In the genomic region with DNA sequence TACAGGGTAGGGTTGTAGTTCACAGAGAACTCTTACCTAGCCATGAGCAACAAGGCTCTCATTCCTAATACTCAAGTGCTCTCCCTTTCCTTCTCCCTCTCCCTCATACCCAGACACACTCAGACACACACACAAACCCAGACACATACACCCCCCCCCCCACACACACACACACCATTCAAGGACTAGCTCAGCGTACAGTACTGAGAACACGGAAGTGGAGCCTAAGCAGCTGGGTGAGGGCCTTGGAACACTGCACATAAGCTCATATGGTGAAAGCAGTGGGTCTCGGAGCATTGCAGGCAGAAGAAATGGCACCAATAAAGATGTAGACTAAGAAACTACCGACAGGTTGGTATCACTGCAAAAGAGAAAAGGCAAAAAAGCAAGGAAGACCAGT, we compare ENCODE assay signal across 21 mouse cellular contexts.
DNase-seq lines count a peak whose midpoint lies in the region; ATAC-seq and TF ChIP-seq lines count a peak whose summit lies in the region.
"Had no signal": no experiment of that assay in that cellular context is flagged by ENCODE, and none has a peak within 500 bp of the region (broad histone marks: within the 10 kb centered on the region; RNA-seq: fewer than 3 reads in every experiment).

No protein-coding gene starts in this region.

- no peak for TF ChIP-seq CTCF in lung, postnatal 0 days (IDR thresholded peaks at IDR 0.05)
- no peak for TF ChIP-seq CTCF in small intestine, adult 2 months (IDR thresholded peaks at IDR 0.05; ENCODE audit: extremely low read depth, insufficient read length, insufficient replicate concordance, low read depth, low read length)

- no peak for TF ChIP-seq POLR2A in small intestine, adult 2 months (IDR thresholded peaks at IDR 0.05; ENCODE audit: low read depth, low read length)

- WGBS in lung, postnatal 0 days: 81% methylated on average over 4 of the region's 4 CpGs
- WGBS in intestine, embryonic 14.5 days: 79% methylated on average over 4 of the region's 4 CpGs
- 29% methylated on average over 4 of the region's 4 CpGs for WGBS in small intestine, adult 2 months
- WGBS in kidney, embryonic 16.5 days: 88% methylated on average over 4 of the region's 4 CpGs

- peak; percentile 79 for DNase-seq in heart, adult 11 months
- DNase-seq in heart, postnatal 4 days: no peak
- no peak for DNase-seq in lung, postnatal 0 days (ENCODE audit: low spot score)
- no peak for DNase-seq in lung, postnatal 36 days
- no peak for DNase-seq in intestine, embryonic 14.5 days (ENCODE audit: low spot score)
- DNase-seq in urinary bladder, adult 2 months (ENCODE audit: low spot score): no peak
- DNase-seq: adrenal gland, postnatal 14 days; cerebellum, postnatal 10 days; gastrocnemius, adult 2 months; heart, adult 18-20 months; heart, postnatal 36 days; kidney, adult 9 months; right cerebral cortex, adult 18-20 months; thymus, postnatal 14 days had no signal

- TF ChIP-seq EP300 in lung, postnatal 0 days (IDR thresholded peaks at IDR 0.05): no peak

- H3K9me3 ChIP-seq in lung, postnatal 0 days (ENCODE audit: low read length): no peaks in the 10 kb centered on the region
- no peaks in the 10 kb centered on the region for H3K9me3 ChIP-seq in intestine, embryonic 14.5 days (ENCODE audit: control insufficient read depth, low read length)
- H3K9me3 ChIP-seq in kidney, embryonic 16.5 days (ENCODE audit: low read length): peaks cover 6% of the 10 kb centered on the region; the same call in 1 of the 2 replicates
- H3K9me3 ChIP-seq: embryonic facial prominence, embryonic 15.5 days; limb, embryonic 15.5 days; liver, embryonic 15.5 days had no signal

- no peak overlapping the region for H3K4me3 ChIP-seq in lung, postnatal 0 days (ENCODE audit: low read depth, low read length)
- H3K4me3 ChIP-seq in intestine, embryonic 14.5 days (ENCODE audit: low read depth, low read length): no peak overlapping the region
- no peak overlapping the region for H3K4me3 ChIP-seq in small intestine, adult 2 months (ENCODE audit: low read depth, low read length)
- no peak overlapping the region for H3K4me3 ChIP-seq in kidney, embryonic 16.5 days (ENCODE audit: low read length)
- H3K4me3 ChIP-seq: embryonic facial prominence, embryonic 15.5 days; gastrocnemius, adult 2 months; limb, embryonic 15.5 days; liver, embryonic 15.5 days had no signal

- no peak overlapping the region for H3K4me2 ChIP-seq in lung, postnatal 0 days (replicated peaks; ENCODE audit: low read depth, low read length)
- no peak overlapping the region for H3K4me2 ChIP-seq in intestine, embryonic 14.5 days (ENCODE audit: low read length)
- H3K4me2 ChIP-seq in kidney, embryonic 16.5 days (replicated peaks; ENCODE audit: low read depth, low read length): no peak overlapping the region
- H3K4me2 ChIP-seq: embryonic facial prominence, embryonic 15.5 days; limb, embryonic 15.5 days; liver, embryonic 15.5 days had no signal

- ATAC-seq in lung, postnatal 0 days: peak; percentile 65
- ATAC-seq in intestine, embryonic 14.5 days (replicated peaks; ENCODE audit: low FRiP score, low TSS enrichment, low read depth): no peak
- no peak for ATAC-seq in kidney, embryonic 16.5 days (ENCODE audit: low FRiP score, low TSS enrichment)
- ATAC-seq: activated CD4-positive, CD25-positive, alpha-beta regulatory T cell, adult 4 months; hindbrain, postnatal 0 days had no signal

- no peaks in the 10 kb centered on the region for H3K27me3 ChIP-seq in lung, postnatal 0 days (replicated peaks; ENCODE audit: insufficient read depth, low read length)
- no peaks in the 10 kb centered on the region for H3K27me3 ChIP-seq in intestine, embryonic 14.5 days (replicated peaks; ENCODE audit: control insufficient read depth, insufficient read depth, low read length)
- no peaks in the 10 kb centered on the region for H3K27me3 ChIP-seq in small intestine, adult 2 months (ENCODE audit: control insufficient read depth, insufficient read depth, low read length)
- H3K27me3 ChIP-seq in kidney, embryonic 16.5 days (ENCODE audit: insufficient read depth, low read length): no peaks in the 10 kb centered on the region
- H3K27me3 ChIP-seq: embryonic facial prominence, embryonic 15.5 days; limb, embryonic 15.5 days; liver, embryonic 15.5 days had no signal

- no peak overlapping the region for H3K9ac ChIP-seq in lung, postnatal 0 days (replicated peaks; ENCODE audit: low read depth)
- H3K9ac ChIP-seq in intestine, embryonic 14.5 days (ENCODE audit: low read length): no peak overlapping the region
- no peak overlapping the region for H3K9ac ChIP-seq in kidney, embryonic 16.5 days (replicated peaks; ENCODE audit: low read length)
- H3K9ac ChIP-seq: embryonic facial prominence, embryonic 15.5 days; limb, embryonic 15.5 days; liver, embryonic 15.5 days had no signal

- H3K36me3 ChIP-seq in lung, postnatal 0 days (ENCODE audit: insufficient read depth, low read length): no peaks in the 10 kb centered on the region
- H3K36me3 ChIP-seq in intestine, embryonic 14.5 days (ENCODE audit: control insufficient read depth, insufficient read depth, low read length): no peaks in the 10 kb centered on the region
- H3K36me3 ChIP-seq in small intestine, adult 2 months (ENCODE audit: control insufficient read depth, insufficient read depth, low read length): no peaks in the 10 kb centered on the region
- 0 out of 2 replicates have a peak, but pooled peaks cover 5% of the 10 kb centered on the region for H3K36me3 ChIP-seq in kidney, embryonic 16.5 days (ENCODE audit: insufficient read depth, low read length)
- H3K36me3 ChIP-seq: embryonic facial prominence, embryonic 15.5 days; limb, embryonic 15.5 days; liver, embryonic 15.5 days had no signal

- peaks cover 4% of the 10 kb centered on the region; the same call in 1 of the 2 replicates for H3K4me1 ChIP-seq in lung, postnatal 0 days (ENCODE audit: insufficient read depth, low read depth, low read length)
- H3K4me1 ChIP-seq in intestine, embryonic 14.5 days (replicated peaks; ENCODE audit: control insufficient read depth, insufficient read depth, low read length): peaks cover 4% of the 10 kb centered on the region; the same call in 1 of the 2 replicates
- H3K4me1 ChIP-seq in small intestine, adult 2 months (ENCODE audit: control insufficient read depth, insufficient read depth, insufficient read length, low read length): peaks cover 23% of the 10 kb centered on the region
- H3K4me1 ChIP-seq in kidney, embryonic 16.5 days (ENCODE audit: insufficient read depth, low read length): peaks cover 7% of the 10 kb centered on the region; the same call in 1 of the 2 replicates
- H3K4me1 ChIP-seq: limb, embryonic 15.5 days had no signal

- H3K27ac ChIP-seq in lung, postnatal 0 days (ENCODE audit: low read length): no peak overlapping the region
- peak overlapping the region; percentile 2; the same call in 1 of the 2 replicates for H3K27ac ChIP-seq in intestine, embryonic 14.5 days (ENCODE audit: low read depth)
- H3K27ac ChIP-seq in small intestine, adult 2 months (ENCODE audit: insufficient read depth, low read depth, low read length): peak overlapping the region; percentile 59
- H3K27ac ChIP-seq in kidney, embryonic 16.5 days (ENCODE audit: low read length): no peak overlapping the region
- H3K27ac ChIP-seq: embryonic facial prominence, embryonic 15.5 days; gastrocnemius, adult 2 months; hindbrain, postnatal 0 days; limb, embryonic 15.5 days; liver, embryonic 15.5 days had no signal

Comparison
In these comparisons a context has a peak if more than half of its experiments do, and no peak if none do; other contexts are left out.
1. H3K27ac ChIP-seq: peak in intestine, embryonic 14.5 days (single experiment) and small intestine, adult 2 months (single experiment); none in lung, postnatal 0 days (single experiment) and kidney, embryonic 16.5 days (single experiment).